Mouse (Mus musculus): ENCODE data around the gene Nlgn1. TPM values are rescaled to one million over a fixed set of nuclear protein-coding genes. Genes with fewer than 3 reads are reported as not detected.

Gene Nlgn1
- total RNA-seq, 1 experiment: 0.04 TPM

GRCm38 (mm10) chr3:25721464-25721863 is 610.8 kb downstream of the Nlgn1 start:
- Histone ChIP-seq H3K27ac (ENCODE audit: insufficient read depth, low read depth, low read length, poor library complexity, severe bottlenecking) (no peak overlapping the region), H3K36me3 (ENCODE audit: control insufficient read depth, insufficient read depth, low read length, poor library complexity, severe bottlenecking) (no peaks in the 10 kb centered on the region), H3K4me3 (ENCODE audit: insufficient read depth in 1 of 2, low read depth in 1 of 2, low read length in 2 of 2, poor library complexity in 1 of 2, severe bottlenecking in 1 of 2) (no peak overlapping the region), H3K4me1 (ENCODE audit: control insufficient read depth in 2 of 2, insufficient read depth in 2 of 2, low read length in 2 of 2, poor library complexity in 1 of 2) (no peaks in the 10 kb centered on the region), H3K9me3 (ENCODE audit: control insufficient read depth, insufficient read depth, low read depth, low read length) (no peaks in the 10 kb centered on the region), H3K9ac (ENCODE audit: insufficient read depth, low read depth, low read length, poor library complexity, severe bottlenecking) (no peak overlapping the region)
- no peak for TF ChIP-seq CHD2 (IDR thresholded peaks at IDR 0.05; ENCODE audit: low read depth, low read length)
- no peak for TF ChIP-seq ZC3H11A (IDR thresholded peaks at IDR 0.05; ENCODE audit: borderline replicate concordance, low read depth, low read length)
- TF ChIP-seq MAFK (IDR thresholded peaks at IDR 0.05; ENCODE audit: insufficient read depth, low read depth, low read length): no peak
- DNase-seq (ENCODE audit: low read depth, low spot score): no peak
- in situ Hi-C loops (cut with MboI; ENCODE audit: low sequenced_read_pairs in 2 of 2, unreplicated experiment in 2 of 2): no loop called here

- no peaks in the 10 kb centered on the region for H3K9me3 ChIP-seq (ENCODE audit: control insufficient read depth, insufficient read depth, low read depth, low read length)
- H3K4me3 ChIP-seq (ENCODE audit: insufficient read depth in 1 of 2, low read depth in 1 of 2, low read length in 2 of 2, poor library complexity in 1 of 2, severe bottlenecking in 1 of 2): no peak overlapping the region
- no peak for DNase-seq (ENCODE audit: low read depth, low spot score)
- H3K36me3 ChIP-seq (ENCODE audit: control insufficient read depth, insufficient read depth, low read length, poor library complexity, severe bottlenecking): no peaks in the 10 kb centered on the region
- no peak overlapping the region for H3K9ac ChIP-seq (ENCODE audit: insufficient read depth, low read depth, low read length, poor library complexity, severe bottlenecking)
- in situ Hi-C loops (cut with MboI; ENCODE audit: low sequenced_read_pairs in 2 of 2, unreplicated experiment in 2 of 2): no loop called here
- TF ChIP-seq ZC3H11A (IDR thresholded peaks at IDR 0.05; ENCODE audit: borderline replicate concordance, low read depth, low read length) (no peak), MAFK (IDR thresholded peaks at IDR 0.05; ENCODE audit: insufficient read depth, low read depth, low read length) (no peak), CHD2 (IDR thresholded peaks at IDR 0.05; ENCODE audit: low read depth, low read length) (no peak), ZNF384 (IDR thresholded peaks at IDR 0.05; ENCODE audit: low read depth, low read length) (no peak), HCFC1 (IDR thresholded peaks at IDR 0.05; ENCODE audit: borderline replicate concordance, insufficient read depth, low read length) (no peak)
- H3K27ac ChIP-seq (ENCODE audit: insufficient read depth, low read depth, low read length, poor library complexity, severe bottlenecking): no peak overlapping the region
- H3K4me1 ChIP-seq (ENCODE audit: control insufficient read depth in 2 of 2, insufficient read depth in 2 of 2, low read length in 2 of 2, poor library complexity in 1 of 2): no peaks in the 10 kb centered on the region
Observed at GRCm38 (mm10) chr3:25707380-25707779, 624.9 kb downstream of the Nlgn1 start.

- no peaks in the 10 kb centered on the region for H3K4me1 ChIP-seq (ENCODE audit: control insufficient read depth in 2 of 2, insufficient read depth in 2 of 2, low read length in 2 of 2, poor library complexity in 1 of 2)
- no peak overlapping the region for H3K4me3 ChIP-seq (ENCODE audit: insufficient read depth in 1 of 2, low read depth in 1 of 2, low read length in 2 of 2, poor library complexity in 1 of 2, severe bottlenecking in 1 of 2)
- H3K36me3 ChIP-seq (ENCODE audit: control insufficient read depth, insufficient read depth, low read length, poor library complexity, severe bottlenecking): no peaks in the 10 kb centered on the region
- no peak for TF ChIP-seq ZNF384 (IDR thresholded peaks at IDR 0.05; ENCODE audit: low read depth, low read length)
- no peak for TF ChIP-seq CHD2 (IDR thresholded peaks at IDR 0.05; ENCODE audit: low read depth, low read length)
- TF ChIP-seq HCFC1 (IDR thresholded peaks at IDR 0.05; ENCODE audit: borderline replicate concordance, insufficient read depth, low read length): no peak
- no peak for TF ChIP-seq ZC3H11A (IDR thresholded peaks at IDR 0.05; ENCODE audit: borderline replicate concordance, low read depth, low read length)
- in situ Hi-C loops (cut with MboI; ENCODE audit: low sequenced_read_pairs in 2 of 2, unreplicated experiment in 2 of 2): no loop called here
- no peaks in the 10 kb centered on the region for H3K9me3 ChIP-seq (ENCODE audit: control insufficient read depth, insufficient read depth, low read depth, low read length)
- no peak overlapping the region for H3K9ac ChIP-seq (ENCODE audit: insufficient read depth, low read depth, low read length, poor library complexity, severe bottlenecking)
- no peak overlapping the region for H3K27ac ChIP-seq (ENCODE audit: insufficient read depth, low read depth, low read length, poor library complexity, severe bottlenecking)
- DNase-seq (ENCODE audit: low read depth, low spot score): no peak
Observed at GRCm38 (mm10) chr3:25697231-25697630, 635.0 kb downstream of the Nlgn1 start.

- Histone ChIP-seq H3K27ac (ENCODE audit: insufficient read depth, low read depth, low read length, poor library complexity, severe bottlenecking) (no peak overlapping the region), H3K4me1 (ENCODE audit: control insufficient read depth in 2 of 2, insufficient read depth in 2 of 2, low read length in 2 of 2, poor library complexity in 1 of 2) (no peaks in the 10 kb centered on the region), H3K9me3 (ENCODE audit: control insufficient read depth, insufficient read depth, low read depth, low read length) (no peaks in the 10 kb centered on the region), H3K9ac (ENCODE audit: insufficient read depth, low read depth, low read length, poor library complexity, severe bottlenecking) (no peak overlapping the region), H3K4me3 (ENCODE audit: insufficient read depth in 1 of 2, low read depth in 1 of 2, low read length in 2 of 2, poor library complexity in 1 of 2, severe bottlenecking in 1 of 2) (no peak overlapping the region), H3K36me3 (ENCODE audit: control insufficient read depth, insufficient read depth, low read length, poor library complexity, severe bottlenecking) (no peaks in the 10 kb centered on the region)
- no peak for TF ChIP-seq CHD2 (IDR thresholded peaks at IDR 0.05; ENCODE audit: low read depth, low read length)
- no peak for TF ChIP-seq HCFC1 (IDR thresholded peaks at IDR 0.05; ENCODE audit: borderline replicate concordance, insufficient read depth, low read length)
- no peak for TF ChIP-seq ZNF384 (IDR thresholded peaks at IDR 0.05; ENCODE audit: low read depth, low read length)
- no peak for TF ChIP-seq ZC3H11A (IDR thresholded peaks at IDR 0.05; ENCODE audit: borderline replicate concordance, low read depth, low read length)
- TF ChIP-seq MAFK (IDR thresholded peaks at IDR 0.05; ENCODE audit: insufficient read depth, low read depth, low read length): no peak
- in situ Hi-C loops (cut with MboI; ENCODE audit: low sequenced_read_pairs in 2 of 2, unreplicated experiment in 2 of 2): no loop called here
- DNase-seq (ENCODE audit: low read depth, low spot score): no peak
Observed at GRCm38 (mm10) chr3:25688789-25689464, 643.3 kb downstream of the Nlgn1 start.

- in situ Hi-C loops (cut with MboI; ENCODE audit: low sequenced_read_pairs in 2 of 2, unreplicated experiment in 2 of 2): no loop called here
- Histone ChIP-seq H3K9me3 (ENCODE audit: control insufficient read depth, insufficient read depth, low read depth, low read length) (no peaks in the 10 kb centered on the region), H3K27ac (ENCODE audit: insufficient read depth, low read depth, low read length, poor library complexity, severe bottlenecking) (no peak overlapping the region), H3K9ac (ENCODE audit: insufficient read depth, low read depth, low read length, poor library complexity, severe bottlenecking) (no peak overlapping the region), H3K4me1 (ENCODE audit: control insufficient read depth in 2 of 2, insufficient read depth in 2 of 2, low read length in 2 of 2, poor library complexity in 1 of 2) (no peaks in the 10 kb centered on the region), H3K36me3 (ENCODE audit: control insufficient read depth, insufficient read depth, low read length, poor library complexity, severe bottlenecking) (no peaks in the 10 kb centered on the region), H3K4me3 (ENCODE audit: insufficient read depth in 1 of 2, low read depth in 1 of 2, low read length in 2 of 2, poor library complexity in 1 of 2, severe bottlenecking in 1 of 2) (no peak overlapping the region)
- TF ChIP-seq MAFK (IDR thresholded peaks at IDR 0.05; ENCODE audit: insufficient read depth, low read depth, low read length): no peak
- no peak for TF ChIP-seq ZC3H11A (IDR thresholded peaks at IDR 0.05; ENCODE audit: borderline replicate concordance, low read depth, low read length)
- TF ChIP-seq HCFC1 (IDR thresholded peaks at IDR 0.05; ENCODE audit: borderline replicate concordance, insufficient read depth, low read length): no peak
- TF ChIP-seq CHD2 (IDR thresholded peaks at IDR 0.05; ENCODE audit: low read depth, low read length): no peak
- TF ChIP-seq ZNF384 (IDR thresholded peaks at IDR 0.05; ENCODE audit: low read depth, low read length): no peak
- DNase-seq (ENCODE audit: low read depth, low spot score): no peak
Observed at GRCm38 (mm10) chr3:25683696-25684095, 648.6 kb downstream of the Nlgn1 start.
